Mouse (Mus musculus) embryo, embryonic 9.5 days (tissue): ENCODE measurements around the gene Gm5129.
"Not testable (repeated sequence)": the region's sequence is repeated elsewhere in the genome, so short reads cannot be mapped to it uniquely, and the experiment has no call there.

Experiments used
- DNase-seq: peaks from one replicate; pipeline ENCODE4 v3.0.0-alpha.2; 2017; ENCODE audit errors: extremely low spot score

The Gm5129 gene

GRCm38 (mm10) chr5:29735557-29736061 is at the start of gene Gm5129, which contains the start of gene Dnajb6:
Gene Gm5129 (minus strand): TSS chr5:29735936.
Gene Dnajb6 (plus strand): TSS chr5:29735688.
- peak; percentile 91 for DNase-seq

- not testable (repeated sequence) for DNase-seq
Observed at GRCm38 (mm10) chr5:29784906-29785305, 49.2 kb upstream of the Gm5129 start.

GRCm38 (mm10) chr5:29782261-29782660 is 46.5 kb upstream of the Gm5129 start:
- DNase-seq = no peak

GRCm38 (mm10) chr5:29779733-29780132 is 44.0 kb upstream of the Gm5129 start:
- DNase-seq = not testable (repeated sequence)

- no peak for DNase-seq
Observed at GRCm38 (mm10) chr5:29778029-29778428, 42.3 kb upstream of the Gm5129 start.

GRCm38 (mm10) chr5:29775437-29775836 is 39.7 kb upstream of the Gm5129 start:
- DNase-seq = no peak

- no peak for DNase-seq
Observed at GRCm38 (mm10) chr5:29773460-29774150, 37.9 kb upstream of the Gm5129 start.

GRCm38 (mm10) chr5:29772651-29773330 is 37.1 kb upstream of the Gm5129 start:
- no peak for DNase-seq

- no peak for DNase-seq
Observed at GRCm38 (mm10) chr5:29772038-29772437, 36.3 kb upstream of the Gm5129 start.

- no peak for DNase-seq
Observed at GRCm38 (mm10) chr5:29770935-29771334, 35.2 kb upstream of the Gm5129 start.

- DNase-seq = no peak
Observed at GRCm38 (mm10) chr5:29759318-29759717, 23.6 kb upstream of the Gm5129 start.

GRCm38 (mm10) chr5:29752894-29753293 is 17.2 kb upstream of the Gm5129 start:
- DNase-seq = no peak

- DNase-seq = no peak
Observed at GRCm38 (mm10) chr5:29751306-29751705, 15.6 kb upstream of the Gm5129 start.

GRCm38 (mm10) chr5:29747661-29748060 is 11.9 kb upstream of the Gm5129 start:
- no peak for DNase-seq

- DNase-seq = no peak
Observed at GRCm38 (mm10) chr5:29741093-29741492, 5.4 kb upstream of the Gm5129 start.

- no peak for DNase-seq
Observed at GRCm38 (mm10) chr5:29740651-29741050, 4.9 kb upstream of the Gm5129 start.

GRCm38 (mm10) chr5:29738076-29738475 is 2.3 kb upstream of the Gm5129 start:
- no peak for DNase-seq

GRCm38 (mm10) chr5:29737471-29737870 is 1.7 kb upstream of the Gm5129 start:
- DNase-seq = no peak

GRCm38 (mm10) chr5:29736942-29737341 is 1.2 kb upstream of the Gm5129 start:
- DNase-seq = no peak

GRCm38 (mm10) chr5:29736073-29736900 is 551 bp upstream of the Gm5129 start:
- DNase-seq = peak; percentile 71

GRCm38 (mm10) chr5:29734831-29735510 is 765 bp downstream of the Gm5129 start:
- no peak for DNase-seq

- DNase-seq = not testable (repeated sequence)
Observed at GRCm38 (mm10) chr5:29726070-29726469, 9.7 kb downstream of the Gm5129 start.
